Comparison of ENCODE assay signal across 20 mouse cellular contexts in genomic region chr1:191374993-191375643, GRCm38 (mm10). TPM values are rescaled to one million over a fixed set of nuclear protein-coding genes. Genes with fewer than 3 reads are reported as not detected.
A peak's percentile ranks its signal among the peaks of the same experiment; 100 is the strongest.
DNase-seq lines count a peak whose midpoint lies in the region; ATAC-seq lines count a peak whose summit lies in the region.
"Had no signal": no experiment of that assay in that cellular context is flagged by ENCODE, and none has a peak within 500 bp of the region (broad histone marks: within the 10 kb centered on the region; RNA-seq: fewer than 3 reads in every experiment).

No protein-coding gene starts in this region.

- DNase-seq in heart, postnatal 14 days: no peak
- DNase-seq in c-Kit-positive CD71-positive TER-119-positive erythroid progenitor cells, embryonic 14.5 days (ENCODE audit: low spot score): peak; percentile 56
- no peak for DNase-seq in gastrocnemius, postnatal 4 days (ENCODE audit: low spot score in 2 of 2)
- DNase-seq in layer of hippocampus, postnatal 14 days (ENCODE audit: low spot score in 2 of 2): no peak
- no peak for DNase-seq in layer of hippocampus, adult 18-20 months (ENCODE audit: low spot score in 2 of 2)
- DNase-seq: adrenal gland, adult 2 months; cerebellum, adult 18-20 months; forebrain, postnatal 0 days; gastrocnemius, postnatal 10 days; heart, postnatal 36 days; retina, postnatal 1 day; thymus, adult 18-20 months had no signal

- H3K4me3 ChIP-seq in heart, embryonic 15.5 days: no peak overlapping the region
- H3K4me3 ChIP-seq in liver, embryonic 12.5 days: peak overlapping the region; percentile 21
- H3K4me3 ChIP-seq: hindbrain, embryonic 15.5 days; layer of hippocampus, adult 2 months; limb, embryonic 12.5 days; lung, embryonic 15.5 days had no signal

- H3K4me2 ChIP-seq in heart, embryonic 15.5 days: peak overlapping the region; percentile 30
- H3K4me2 ChIP-seq in liver, embryonic 12.5 days: peak overlapping the region; percentile 59
- H3K4me2 ChIP-seq: hindbrain, embryonic 15.5 days; limb, embryonic 12.5 days; lung, embryonic 15.5 days had no signal

- intact Hi-C loops in heart, postnatal 14 days (cut with DNase I): no loop called here

- H3K4me1 ChIP-seq in heart, embryonic 15.5 days (replicated peaks): peaks cover 18% of the 10 kb centered on the region
- H3K4me1 ChIP-seq in liver, embryonic 12.5 days: peaks cover 46% of the 10 kb centered on the region
- H3K4me1 ChIP-seq: hindbrain, embryonic 15.5 days; limb, embryonic 12.5 days; lung, embryonic 15.5 days had no signal

- H3K9me3 ChIP-seq in heart, embryonic 15.5 days (replicated peaks): no peaks in the 10 kb centered on the region
- no peaks in the 10 kb centered on the region for H3K9me3 ChIP-seq in liver, embryonic 12.5 days (replicated peaks)
- H3K9me3 ChIP-seq: hindbrain, embryonic 15.5 days; limb, embryonic 12.5 days; lung, embryonic 15.5 days had no signal

- no peaks in the 10 kb centered on the region for H3K27me3 ChIP-seq in heart, embryonic 15.5 days
- no peaks in the 10 kb centered on the region for H3K27me3 ChIP-seq in liver, embryonic 12.5 days (replicated peaks)
- H3K27me3 ChIP-seq: hindbrain, embryonic 15.5 days; limb, embryonic 12.5 days; lung, embryonic 15.5 days had no signal

- peak overlapping the region; percentile 49; the same call in 1 of the 2 replicates for H3K27ac ChIP-seq in heart, embryonic 15.5 days
- peak overlapping the region; percentile 82 for H3K27ac ChIP-seq in liver, embryonic 12.5 days
- H3K27ac ChIP-seq: hindbrain, embryonic 15.5 days; layer of hippocampus, adult 2 months; limb, embryonic 12.5 days; lung, embryonic 15.5 days had no signal

- H3K36me3 ChIP-seq in heart, embryonic 15.5 days: peaks cover 8% of the 10 kb centered on the region
- peaks cover 20% of the 10 kb centered on the region for H3K36me3 ChIP-seq in liver, embryonic 12.5 days
- H3K36me3 ChIP-seq: hindbrain, embryonic 15.5 days had no signal

- 54% methylated on average over 10 of the region's 10 CpGs for WGBS in heart, embryonic 15.5 days
- WGBS in liver, embryonic 12.5 days (ENCODE audit: insufficient replicate concordance): 32% methylated on average over 10 of the region's 10 CpGs

- no peak overlapping the region for H3K9ac ChIP-seq in heart, embryonic 15.5 days
- H3K9ac ChIP-seq in liver, embryonic 12.5 days: peak overlapping the region; percentile 51
- H3K9ac ChIP-seq: forebrain, postnatal 0 days; hindbrain, embryonic 15.5 days; limb, embryonic 12.5 days; lung, embryonic 15.5 days had no signal

- no peak for ATAC-seq in heart, embryonic 15.5 days (replicated peaks; ENCODE audit: insufficient number of reproducible peaks, insufficient read depth, low FRiP score, low read depth)
- ATAC-seq in liver, embryonic 12.5 days: peak; percentile 98
- ATAC-seq: forebrain, postnatal 0 days; intestine, postnatal 0 days; midbrain, embryonic 16.5 days had no signal

RNA-seq across cellular contexts. Expression of gene Ppp2r5a, which starts 28.0 kb away (rescaled TPM):
- 31.1 and 36.4 TPM in 2 replicates for polyA plus RNA-seq in heart, embryonic 15.5 days (2015; fragmentation: Nextera tagmentation; extraction: Ambion mirVana)
- total RNA-seq in heart, postnatal 14 days (2021): 100 to 1,000 TPM; 116 to 118 TPM
- 33.1 and 33.9 TPM in 2 replicates for polyA plus RNA-seq in liver, embryonic 12.5 days (2016; fragmentation: Nextera tagmentation; extraction: Ambion mirVana)
- 10 to 100 TPM; 57.9 to 66.5 TPM for total RNA-seq in gastrocnemius, postnatal 4 days (2021)
- total RNA-seq in layer of hippocampus, postnatal 14 days (2021): 10 to 100 TPM; 67.1 to 73.0 TPM
- 10 to 100 TPM; 74.6 to 79.3 TPM for total RNA-seq in layer of hippocampus, adult 18-20 months (2021)

RNA-seq across cellular contexts. Expression of gene Tmem206, which starts 49.4 kb away (rescaled TPM):
- polyA plus RNA-seq in heart, embryonic 15.5 days (2015; fragmentation: Nextera tagmentation; extraction: Ambion mirVana): 14.3 and 18.3 TPM in 2 replicates
- total RNA-seq in heart, postnatal 14 days (2021): 1 to 10 TPM; 3.4 to 4.7 TPM
- polyA plus RNA-seq in liver, embryonic 12.5 days (2016; fragmentation: Nextera tagmentation; extraction: Ambion mirVana): 9.8 and 10.5 TPM in 2 replicates
- 1 to 10 TPM; 4.6 to 6.3 TPM for total RNA-seq in gastrocnemius, postnatal 4 days (2021)
- total RNA-seq in layer of hippocampus, postnatal 14 days (2021): 10 to 100 TPM in 1 of 2 experiments, 1 to 10 TPM in 1; 9.3 to 11.4 TPM
- total RNA-seq in layer of hippocampus, adult 18-20 months (2021): 1 to 10 TPM; 8.4 to 8.6 TPM

RNA-seq across cellular contexts. Expression of gene Nenf, which starts 57.1 kb away (rescaled TPM):
- polyA plus RNA-seq in heart, embryonic 15.5 days (2015; fragmentation: Nextera tagmentation; extraction: Ambion mirVana): 108 and 121 TPM in 2 replicates
- total RNA-seq in heart, postnatal 14 days (2021): 100 to 1,000 TPM in 1 of 2 experiments, 10 to 100 TPM in 1; 96.9 to 104 TPM
- 37.1 and 39.7 TPM in 2 replicates for polyA plus RNA-seq in liver, embryonic 12.5 days (2016; fragmentation: Nextera tagmentation; extraction: Ambion mirVana)
- total RNA-seq in gastrocnemius, postnatal 4 days (2021): 10 to 100 TPM; 94.5 to 94.7 TPM
- total RNA-seq in layer of hippocampus, postnatal 14 days (2021): 10 to 100 TPM; 64.7 to 67.4 TPM
- total RNA-seq in layer of hippocampus, adult 18-20 months (2021): 10 to 100 TPM; 72.9 to 74.4 TPM
